Mouse (Mus musculus): ENCODE measurements around the gene Fam162a. TPM values are rescaled to one million over a fixed set of nuclear protein-coding genes. Genes with fewer than 3 reads are reported as not detected.
"Not testable (repeated sequence)": the region's sequence is repeated elsewhere in the genome, so short reads cannot be mapped to it uniquely, and the experiment has no call there.

Fam162a gene
- polyA plus RNA-seq, 1 experiment = 94.6 TPM

- no peak overlapping the region for H3K4me3 ChIP-seq (ENCODE audit: insufficient read depth, low read depth, low read length)
- H3K27me3 ChIP-seq (replicated peaks; ENCODE audit: control insufficient read depth, insufficient read depth, low read length) = no peaks in the 10 kb centered on the region
- no peak for TF ChIP-seq CTCF (conservative IDR thresholded peaks at IDR 0.05; ENCODE audit: insufficient read depth, insufficient read length, low read depth, low read length)
- no peak for TF ChIP-seq POLR2A (IDR thresholded peaks at IDR 0.05; ENCODE audit: low read depth, low read length)
- no peak for DNase-seq
- 64% methylated on average over 10 of the region's 10 CpGs for whole genome bisulfite sequencing
- no peak overlapping the region for H3K27ac ChIP-seq (ENCODE audit: insufficient read depth, low read depth, low read length)
- H3K36me3 ChIP-seq (ENCODE audit: control insufficient read depth, insufficient read depth, low read length) = no peaks in the 10 kb centered on the region; the same call in 1 of the 2 replicates
- peaks cover 4% of the 10 kb centered on the region; the same call in 1 of the 2 replicates for H3K4me1 ChIP-seq (ENCODE audit: control insufficient read depth, insufficient read depth, low read length)
Observed at GRCm38 (mm10) chr16:36043073-36043472, 28.3 kb downstream of the Fam162a start.

- WGBS = 23% methylated on average over 11 of the region's 11 CpGs
- Histone ChIP-seq H3K36me3 (ENCODE audit: control insufficient read depth, insufficient read depth, low read length) (no peaks in the 10 kb centered on the region; the same call in 1 of the 2 replicates), H3K4me3 (ENCODE audit: insufficient read depth, low read depth, low read length) (peak overlapping the region; percentile 71), H3K27ac (ENCODE audit: insufficient read depth, low read depth, low read length) (no peak overlapping the region; the same call in 1 of the 2 replicates), H3K27me3 (replicated peaks; ENCODE audit: control insufficient read depth, insufficient read depth, low read length) (no peaks in the 10 kb centered on the region), H3K4me1 (ENCODE audit: control insufficient read depth, insufficient read depth, low read length) (peaks cover 4% of the 10 kb centered on the region; the same call in 1 of the 2 replicates)
- DNase-seq = no peak
- TF ChIP-seq POLR2A (IDR thresholded peaks at IDR 0.05; ENCODE audit: low read depth, low read length) (no peak), CTCF (conservative IDR thresholded peaks at IDR 0.05; ENCODE audit: insufficient read depth, insufficient read length, low read depth, low read length) (no peak)
Observed at GRCm38 (mm10) chr16:36041625-36042020, 29.8 kb downstream of the Fam162a start.

GRCm38 (mm10) chr16:36040640-36041624, 30.5 kb downstream of the Fam162a start, which contains the start of gene Wdr5b:
Wdr5b (plus strand) TSS chr16:36041190.
- WGBS = 1% methylated on average over 39 of the region's 39 CpGs
- Histone ChIP-seq H3K27me3 (replicated peaks; ENCODE audit: control insufficient read depth, insufficient read depth, low read length) (no peaks in the 10 kb centered on the region), H3K36me3 (ENCODE audit: control insufficient read depth, insufficient read depth, low read length) (no peaks in the 10 kb centered on the region), H3K27ac (ENCODE audit: insufficient read depth, low read depth, low read length) (peak within 1 kb of the TSS; percentile 12), H3K4me3 (ENCODE audit: insufficient read depth, low read depth, low read length) (peak within 1 kb of the TSS; percentile 71), H3K4me1 (ENCODE audit: control insufficient read depth, insufficient read depth, low read length) (peaks cover 4% of the 10 kb centered on the region; the same call in 1 of the 2 replicates)
- peak; percentile 98 for DNase-seq
- no peak for TF ChIP-seq CTCF (conservative IDR thresholded peaks at IDR 0.05; ENCODE audit: insufficient read depth, insufficient read length, low read depth, low read length)
- TF ChIP-seq POLR2A (IDR thresholded peaks at IDR 0.05; ENCODE audit: low read depth, low read length) = peak; percentile 24

- not testable (repeated sequence) for DNase-seq; H3K27ac ChIP-seq (ENCODE audit: insufficient read depth, low read depth, low read length); H3K4me3 ChIP-seq (ENCODE audit: insufficient read depth, low read depth, low read length); H3K4me1 ChIP-seq (ENCODE audit: control insufficient read depth, insufficient read depth, low read length); H3K36me3 ChIP-seq (ENCODE audit: control insufficient read depth, insufficient read depth, low read length); H3K27me3 ChIP-seq (replicated peaks; ENCODE audit: control insufficient read depth, insufficient read depth, low read length)
- 82% methylated on average over 1 of the region's 2 CpGs for WGBS
Observed at GRCm38 (mm10) chr16:36028120-36028519, 43.3 kb downstream of the Fam162a start.

- 100% methylated on average over 1 of the region's 1 CpGs for WGBS
- Histone ChIP-seq H3K36me3 (ENCODE audit: control insufficient read depth, insufficient read depth, low read length) (peaks cover 4% of the 10 kb centered on the region; the same call in 1 of the 2 replicates), H3K27me3 (replicated peaks; ENCODE audit: control insufficient read depth, insufficient read depth, low read length) (no peaks in the 10 kb centered on the region), H3K4me1 (ENCODE audit: control insufficient read depth, insufficient read depth, low read length) (no peaks in the 10 kb centered on the region), H3K27ac (ENCODE audit: insufficient read depth, low read depth, low read length) (no peak overlapping the region), H3K4me3 (ENCODE audit: insufficient read depth, low read depth, low read length) (no peak overlapping the region)
- no peak for DNase-seq
- TF ChIP-seq POLR2A (IDR thresholded peaks at IDR 0.05; ENCODE audit: low read depth, low read length) = no peak
Observed at GRCm38 (mm10) chr16:36016335-36016734, 55.1 kb downstream of the Fam162a start.

- WGBS = 93% methylated on average over 3 of the region's 3 CpGs
- no peak for TF ChIP-seq POLR2A (IDR thresholded peaks at IDR 0.05; ENCODE audit: low read depth, low read length)
- no peak for TF ChIP-seq CTCF (conservative IDR thresholded peaks at IDR 0.05; ENCODE audit: insufficient read depth, insufficient read length, low read depth, low read length)
- no peaks in the 10 kb centered on the region; the same call in 1 of the 2 replicates for H3K36me3 ChIP-seq (ENCODE audit: control insufficient read depth, insufficient read depth, low read length)
- no peak overlapping the region for H3K4me3 ChIP-seq (ENCODE audit: insufficient read depth, low read depth, low read length)
- H3K27me3 ChIP-seq (replicated peaks; ENCODE audit: control insufficient read depth, insufficient read depth, low read length) = no peaks in the 10 kb centered on the region
- DNase-seq = no peak
- H3K27ac ChIP-seq (ENCODE audit: insufficient read depth, low read depth, low read length) = no peak overlapping the region
- no peaks in the 10 kb centered on the region for H3K4me1 ChIP-seq (ENCODE audit: control insufficient read depth, insufficient read depth, low read length)
Observed at GRCm38 (mm10) chr16:36008396-36008795, 63.0 kb downstream of the Fam162a start.

GRCm38 (mm10) chr16:35998852-35999251, 72.5 kb downstream of the Fam162a start:
- H3K27me3 ChIP-seq (replicated peaks; ENCODE audit: control insufficient read depth, insufficient read depth, low read length); H3K4me3 ChIP-seq (ENCODE audit: insufficient read depth, low read depth, low read length); H3K27ac ChIP-seq (ENCODE audit: insufficient read depth, low read depth, low read length); H3K36me3 ChIP-seq (ENCODE audit: control insufficient read depth, insufficient read depth, low read length); H3K4me1 ChIP-seq (ENCODE audit: control insufficient read depth, insufficient read depth, low read length); DNase-seq: not testable (repeated sequence)
- 87% methylated on average over 4 of the region's 4 CpGs for WGBS

Other genes starting within 250 kb of the Fam162a start
- 3.8 and 5.3 TPM in 2 replicates for gene Parp14, start 200.1 kb downstream of the Fam162a start, polyA plus RNA-seq (2012; rRNA removed)
- gene Parp9, start 133.1 kb downstream of the Fam162a start, polyA plus RNA-seq (2012; rRNA removed) = 6.0 and 8.0 TPM in 2 replicates
- gene Dtx3l, start 132.4 kb downstream of the Fam162a start, polyA plus RNA-seq (2012; rRNA removed) = 4.2 and 5.4 TPM in 2 replicates
- 6.2 and 7.3 TPM in 2 replicates for gene Kpna1, start 92.8 kb downstream of the Fam162a start, polyA plus RNA-seq (2012; rRNA removed)
- gene Wdr5b, start 30.4 kb downstream of the Fam162a start, polyA plus RNA-seq (2012; rRNA removed) = 1.8 and 2.1 TPM in 2 replicates
- gene Ccdc58, start 91 bp upstream of the Fam162a start, polyA plus RNA-seq (2012; rRNA removed) = 14.8 and 21.3 TPM in 2 replicates
- not detected in 2 replicates for gene Csta1, start 59.6 kb upstream of the Fam162a start, polyA plus RNA-seq (2012; rRNA removed)
- not detected in 2 replicates for gene Stfa2l1, start 85.2 kb upstream of the Fam162a start, polyA plus RNA-seq (2012; rRNA removed)
- gene Gm5483, start 112.6 kb upstream of the Fam162a start, polyA plus RNA-seq (2012; rRNA removed) = not detected in 2 replicates
- not detected in 2 replicates for gene Gm5416, start 138.8 kb upstream of the Fam162a start, polyA plus RNA-seq (2012; rRNA removed)
- gene 2010005H15Rik, start 149.9 kb upstream of the Fam162a start, polyA plus RNA-seq (2012; rRNA removed) = 0.50 TPM in 1 of 2 replicates, not detected in the other
- gene Stfa1, start 205.4 kb upstream of the Fam162a start, polyA plus RNA-seq (2012; rRNA removed) = not detected in 2 replicates